Mouse (Mus musculus): ENCODE measurements around the gene Wdr4.

Gene Wdr4

DNA sequence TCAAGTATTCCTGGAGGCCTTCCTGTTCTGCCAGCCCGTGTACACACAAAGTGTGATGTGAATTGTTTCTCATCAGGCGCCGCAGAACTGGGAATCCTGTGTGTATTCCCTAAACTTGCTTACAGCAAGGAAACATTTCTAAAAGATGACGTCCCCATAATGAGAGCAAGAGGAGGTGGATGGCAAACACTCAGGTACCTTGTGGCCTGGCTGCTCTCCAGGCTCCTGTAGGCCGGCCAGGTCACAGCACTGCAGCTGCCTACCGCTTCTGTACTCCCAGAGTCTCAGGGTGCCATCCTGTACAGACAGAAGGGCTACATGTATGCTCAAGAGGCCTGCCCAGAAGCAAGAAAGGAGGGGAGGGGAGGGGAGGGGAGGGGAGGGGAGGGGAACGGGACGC is 19.4 kb downstream of the Wdr4 start:
- in situ Hi-C loops (cut with MboI, MseI) = no loop called here

DNA sequence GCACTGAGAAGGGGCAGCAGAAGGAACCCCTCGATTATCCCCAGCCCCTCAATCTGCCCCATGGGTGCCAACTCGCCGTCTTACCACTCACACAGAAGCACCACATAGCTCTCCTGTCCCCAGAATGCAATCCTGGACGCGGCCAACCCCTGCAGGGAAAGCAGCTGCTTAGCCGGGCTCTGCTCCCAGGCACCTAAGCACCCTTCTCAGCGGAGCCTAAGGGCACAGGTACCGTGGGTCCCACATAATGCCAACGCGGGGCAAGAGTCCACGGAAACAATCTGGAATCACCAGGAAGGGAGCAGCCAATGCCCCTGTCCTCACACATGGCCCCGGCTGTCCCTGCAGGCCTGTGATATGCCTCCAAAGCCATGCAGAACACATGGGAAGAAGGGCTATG is 20.1 kb downstream of the Wdr4 start:
- in situ Hi-C loops (cut with MboI, MseI) = no loop called here

- in situ Hi-C loops (cut with MboI, MseI) = no loop called here
Measured at GRCm38 (mm10) chr17:31497726-31498125, 22.1 kb downstream of the Wdr4 start.

- in situ Hi-C loops (cut with MboI, MseI) = loop anchor here (5.0 kb wide), 2 partner anchors 118 to 168 kb away; no protein-coding TSS in a partner anchor
Measured at GRCm38 (mm10) chr17:31494989-31495388, 24.8 kb downstream of the Wdr4 start.

DNA sequence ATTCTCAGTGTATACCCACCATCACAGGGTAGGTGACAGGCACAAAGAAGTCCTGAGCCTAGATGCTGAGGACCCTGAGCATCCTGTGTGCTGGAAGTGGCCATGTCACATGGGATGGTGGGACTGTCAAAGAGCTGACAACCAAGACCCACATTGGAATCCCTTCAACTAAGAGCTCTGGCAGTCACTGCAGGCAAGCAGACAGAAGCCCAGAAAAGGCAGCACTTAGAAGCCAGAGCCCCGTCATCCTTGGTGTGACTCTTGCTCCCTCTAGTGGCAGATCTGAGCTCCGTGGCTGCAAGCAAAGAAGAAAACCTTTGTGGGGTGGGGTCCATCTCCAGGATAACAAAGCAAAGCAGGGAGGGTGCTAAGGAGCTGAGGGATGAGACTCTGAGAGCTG is 27.4 kb downstream of the Wdr4 start:
- in situ Hi-C loops (cut with MboI, MseI) = loop anchor here (5.0 kb wide), 2 partner anchors 115 to 165 kb away; no protein-coding TSS in a partner anchor

DNA sequence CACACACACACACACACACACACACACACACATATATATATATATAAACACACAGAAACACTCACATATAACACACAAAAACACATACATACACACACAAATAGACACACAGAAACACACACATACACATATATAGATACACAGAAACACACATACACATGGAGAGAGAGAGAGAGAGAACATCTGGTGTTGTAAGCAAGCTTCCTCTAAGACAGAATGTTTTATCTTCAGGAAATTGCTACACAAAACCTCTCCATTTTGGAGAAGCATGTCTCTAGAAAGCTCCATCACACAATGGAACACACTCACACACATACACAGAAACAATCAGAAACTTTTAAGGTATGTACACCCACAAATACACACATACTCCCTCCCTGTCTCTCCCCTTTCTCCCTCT is 28.4 kb downstream of the Wdr4 start:
- in situ Hi-C loops (cut with MboI, MseI) = loop anchor here (5.0 kb wide), 2 partner anchors 114 to 164 kb away; no protein-coding TSS in a partner anchor

DNA sequence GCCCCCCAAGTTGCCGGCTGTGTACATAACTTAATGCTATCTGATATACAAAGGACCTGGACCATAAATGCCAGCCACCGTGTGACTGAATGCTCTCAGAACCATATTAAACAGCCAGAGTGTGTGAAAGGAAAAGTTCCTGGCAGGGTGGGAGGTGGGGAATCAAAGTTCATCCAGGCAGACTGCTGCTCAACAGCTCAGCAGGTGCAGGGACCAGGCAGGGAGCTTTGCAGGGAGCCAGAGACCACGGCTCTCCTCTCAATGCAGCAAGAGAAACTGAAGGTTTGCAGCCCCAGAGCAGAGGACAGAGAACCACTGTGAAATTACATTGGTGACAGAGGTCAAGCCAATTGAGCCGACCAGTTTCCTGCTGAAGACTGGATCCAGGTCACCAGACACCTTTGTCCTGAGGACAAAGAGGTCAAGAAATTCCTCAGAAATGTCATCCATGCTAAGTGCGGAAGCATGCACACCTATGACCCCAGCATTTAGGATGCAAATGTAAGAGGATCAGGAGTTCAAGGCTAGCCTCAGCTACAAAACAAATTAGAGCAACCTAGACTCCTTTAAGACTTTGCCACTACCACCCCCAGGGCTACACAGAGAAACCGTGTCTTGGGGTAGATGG is 32.2 kb downstream of the Wdr4 start:
- in situ Hi-C loops (cut with MboI, MseI) = no loop called here

GRCm38 (mm10) chr17:31486616-31487198 is 33.1 kb downstream of the Wdr4 start:
- in situ Hi-C loops (cut with MboI, MseI) = no loop called here

DNA sequence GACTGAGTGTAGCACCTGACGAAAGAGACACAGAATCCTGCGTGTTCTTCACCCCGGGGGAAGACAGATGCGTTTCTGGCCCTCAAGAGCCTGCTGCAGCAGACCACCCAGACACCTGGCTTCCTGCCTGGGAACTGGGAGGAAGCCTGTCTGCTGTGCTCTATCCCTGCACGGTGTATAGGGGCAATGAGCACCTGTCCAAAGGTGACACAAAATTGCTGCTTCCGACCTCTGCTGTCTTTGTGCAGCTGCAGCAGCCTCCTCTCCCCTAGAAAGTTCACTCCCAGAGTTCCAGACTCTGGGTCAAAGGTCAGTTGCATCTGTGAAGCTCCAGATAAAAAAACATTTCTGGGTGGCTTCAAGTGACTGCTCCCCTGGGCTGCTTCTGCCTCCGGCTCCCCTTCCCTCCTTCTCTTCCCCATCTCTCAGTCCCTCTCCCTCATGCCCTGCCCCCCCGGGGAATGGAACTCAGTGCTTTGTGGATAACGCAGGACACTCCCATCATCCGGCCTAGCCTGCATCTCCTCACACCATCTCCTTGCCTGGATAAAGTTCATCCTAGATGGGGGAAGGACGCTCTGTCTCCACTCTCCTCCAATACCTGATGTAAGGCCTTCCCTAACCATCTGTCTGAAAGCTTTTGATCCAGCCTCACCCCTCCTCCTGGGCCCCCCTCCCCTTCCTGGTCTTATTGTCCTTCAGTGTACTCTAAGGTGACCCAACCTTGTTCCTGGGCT is 40.5 kb downstream of the Wdr4 start:
- in situ Hi-C loops (cut with MboI, MseI) = loop anchor here in 1 of 2 experiments (10.0 kb wide), 1 partner anchor 114 kb away; no protein-coding TSS in a partner anchor

- in situ Hi-C loops (cut with MboI, MseI) = loop anchor here in 1 of 2 experiments (10.0 kb wide), 1 partner anchor 114 kb away; no protein-coding TSS in a partner anchor
Measured at GRCm38 (mm10) chr17:31478606-31479005, 41.2 kb downstream of the Wdr4 start.

DNA sequence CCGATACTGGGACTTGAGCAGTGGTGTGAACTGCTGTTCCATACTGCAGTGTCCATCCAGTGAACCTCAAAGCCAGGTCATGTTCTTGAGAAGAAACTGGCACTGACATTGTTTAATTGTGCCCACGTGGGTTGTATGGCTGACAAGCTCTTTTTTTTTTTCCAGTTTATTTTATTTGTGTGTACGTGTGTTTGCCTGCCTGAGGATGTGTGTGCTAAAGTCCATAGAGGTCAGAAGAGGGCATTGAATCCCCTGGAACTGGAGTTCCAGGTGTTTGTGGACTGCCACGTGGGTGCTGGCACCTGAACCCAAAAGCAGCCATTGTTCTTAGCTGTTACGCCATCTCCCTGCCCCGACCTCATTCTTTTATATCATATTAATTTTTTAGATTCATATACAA is 45.4 kb downstream of the Wdr4 start:
- in situ Hi-C loops (cut with MboI, MseI) = loop anchor here in 1 of 2 experiments (10.0 to 25.0 kb wide), 2 partner anchors 110 to 462 kb away; no protein-coding TSS in a partner anchor

- in situ Hi-C loops (cut with MboI, MseI) = loop anchor here in 1 of 2 experiments (10.0 to 25.0 kb wide), 2 partner anchors 106 to 459 kb away; no protein-coding TSS in a partner anchor
Measured at GRCm38 (mm10) chr17:31470766-31471418, 48.9 kb downstream of the Wdr4 start.

- in situ Hi-C loops (cut with MboI, MseI) = loop anchor here in 1 of 2 experiments (25.0 kb wide), 1 partner anchor 456 kb away; no protein-coding TSS in a partner anchor
Measured at GRCm38 (mm10) chr17:31468496-31468895, 51.3 kb downstream of the Wdr4 start.

DNA sequence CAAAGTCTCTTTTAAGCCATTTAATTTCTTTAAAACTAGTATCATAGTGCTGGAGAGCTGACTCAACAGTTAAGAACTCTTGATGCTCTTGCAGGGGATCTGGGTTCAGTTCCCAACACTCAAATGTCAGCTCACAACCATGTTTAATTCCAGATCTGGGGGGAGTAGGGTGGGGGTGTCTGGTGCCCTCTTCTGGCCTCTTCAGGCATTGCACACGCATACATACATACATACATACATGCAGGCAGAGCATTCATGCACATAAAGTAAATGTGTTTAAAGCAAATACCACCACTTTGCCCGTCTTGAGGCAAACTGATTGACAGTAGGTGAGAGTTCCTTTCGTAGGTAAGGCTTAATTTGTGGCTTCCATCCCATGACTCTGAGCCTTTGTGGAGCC is 52.9 kb downstream of the Wdr4 start:
- in situ Hi-C loops (cut with MboI, MseI) = loop anchor here in 1 of 2 experiments (25.0 kb wide), 1 partner anchor 455 kb away; no protein-coding TSS in a partner anchor

GRCm38 (mm10) chr17:31462506-31462905 is 57.3 kb downstream of the Wdr4 start:
- in situ Hi-C loops (cut with MboI, MseI) = loop anchor here in 1 of 2 experiments (25.0 kb wide), 1 partner anchor 450 kb away; no protein-coding TSS in a partner anchor

DNA sequence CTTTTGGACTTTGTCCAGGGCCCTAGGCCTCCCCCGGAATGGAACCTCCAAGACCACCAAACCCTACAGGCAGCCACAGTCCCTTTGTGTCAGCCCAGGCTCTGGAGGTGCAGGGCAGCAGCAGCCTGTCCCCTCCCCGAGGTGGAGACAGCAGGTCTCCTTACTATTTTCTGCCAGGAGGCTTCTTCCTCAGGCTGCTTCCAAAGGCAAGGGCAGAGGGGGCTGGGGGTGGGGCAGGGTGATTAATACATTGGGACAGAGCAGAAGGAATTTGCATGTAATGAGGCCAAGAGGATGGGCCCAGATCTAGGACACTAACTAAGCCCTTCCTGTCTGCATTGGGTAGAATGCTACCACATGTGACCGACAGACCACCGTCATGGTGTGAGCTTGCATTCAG is 59.4 kb downstream of the Wdr4 start:
- in situ Hi-C loops (cut with MboI, MseI) = loop anchor here in 1 of 2 experiments (25.0 kb wide), 1 partner anchor 448 kb away; no protein-coding TSS in a partner anchor

- in situ Hi-C loops (cut with MboI, MseI) = loop anchor here in 1 of 2 experiments (25.0 kb wide), 1 partner anchor 445 kb away; no protein-coding TSS in a partner anchor
Measured at GRCm38 (mm10) chr17:31456723-31457567, 62.8 kb downstream of the Wdr4 start.

DNA sequence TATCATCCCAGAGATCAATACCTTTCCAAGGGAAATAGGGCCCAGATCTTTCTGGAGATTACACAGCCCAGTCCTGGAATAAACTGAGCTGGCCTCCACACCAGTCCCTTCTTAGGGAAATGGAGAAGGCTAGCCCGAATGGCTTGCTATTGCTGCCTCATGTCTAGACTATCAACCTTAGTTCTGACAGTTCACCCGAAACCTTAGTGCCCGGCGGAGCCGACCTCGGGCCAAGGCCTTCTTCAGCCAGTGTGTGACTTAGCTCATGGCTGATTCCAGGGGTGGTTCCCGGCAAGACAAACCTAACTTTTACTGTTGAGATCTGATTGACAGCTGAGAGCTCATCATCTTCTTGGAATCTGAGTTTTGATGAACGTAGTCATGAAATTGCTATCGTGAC is 65.7 kb downstream of the Wdr4 start:
- in situ Hi-C loops (cut with MboI, MseI) = loop anchor here in 1 of 2 experiments (25.0 kb wide), 1 partner anchor 442 kb away; no protein-coding TSS in a partner anchor

GRCm38 (mm10) chr17:31453476-31453875 is 66.3 kb downstream of the Wdr4 start:
- in situ Hi-C loops (cut with MboI, MseI) = loop anchor here in 1 of 2 experiments (25.0 kb wide), 1 partner anchor 441 kb away; no protein-coding TSS in a partner anchor

DNA sequence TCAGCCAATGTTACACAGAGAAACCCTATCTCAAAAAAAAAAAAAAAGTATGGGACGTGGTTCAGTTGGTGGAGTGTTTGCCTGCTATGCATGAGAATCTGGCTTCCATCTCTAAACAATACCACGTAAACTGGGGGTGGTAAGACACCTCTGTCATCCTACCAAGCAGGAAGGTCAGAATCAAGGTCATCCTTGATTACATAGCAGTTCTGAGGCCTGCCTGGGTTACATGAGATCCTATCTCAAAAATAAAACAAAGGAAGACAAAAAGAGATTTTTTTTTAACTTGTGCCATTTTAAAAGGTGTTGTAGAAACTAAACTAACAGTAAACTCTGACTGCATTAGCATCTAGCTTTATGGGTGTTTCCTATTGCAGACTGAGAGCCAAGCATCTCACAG is 67.0 kb downstream of the Wdr4 start:
- in situ Hi-C loops (cut with MboI, MseI) = loop anchor here in 1 of 2 experiments (25.0 kb wide), 1 partner anchor 441 kb away; no protein-coding TSS in a partner anchor
